Mouse (Mus musculus) embryonic stem cell, embryonic (primary cell): ENCODE data around the gene Donson.

ENCODE experiments used
- CTCF ChIA-PET, 4 experiments: fragments of 300-600 bp in 2 of 4; fragments of 350-600 bp in 2 of 4; sonication (Branson Sonifier 250); formaldehyde crosslinking; loops; one replicate each; lab custom pipeline; 2022; ENCODE audit warnings: inconsistent platforms in 2 of 4; lab: Charles Lee
- POLR2A ChIA-PET, 4 experiments: fragments of 300-600 bp in 2 of 4; fragments of 350-600 bp in 2 of 4; sonication (Branson Sonifier 250); formaldehyde crosslinking; loops; one replicate each; lab custom pipeline; 2022; ENCODE audit warnings: antibody characterized with exemption in 4 of 4, inconsistent platforms in 1 of 4; lab: Charles Lee

The Donson gene

DNA sequence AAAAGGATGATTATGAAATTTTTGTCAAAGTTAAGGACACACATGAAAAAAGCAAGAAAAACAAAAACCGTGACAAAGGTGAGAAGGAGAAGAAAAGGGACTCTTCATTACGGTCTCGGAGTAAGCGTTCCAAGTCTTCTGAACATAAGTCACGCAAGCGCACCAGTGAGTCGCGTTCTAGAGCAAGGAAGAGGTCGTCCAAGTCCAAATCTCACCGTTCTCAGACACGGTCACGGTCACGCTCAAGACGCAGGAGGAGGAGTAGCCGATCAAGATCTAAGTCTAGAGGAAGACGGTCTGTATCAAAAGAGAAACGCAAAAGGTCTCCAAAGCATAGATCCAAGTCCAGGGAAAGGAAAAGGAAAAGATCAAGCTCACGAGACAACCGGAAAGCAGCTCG lies 28.8 kb downstream of the Donson start:
- CTCF ChIA-PET, result interaction anchor here in 1 of 4 experiments (0.6 kb wide), 1 partner anchor 19 kb away, joined by 3 read pairs; no protein-coding TSS in a partner anchor

GRCm38 (mm10) chr16:91658471-91658870 lies 30.1 kb downstream of the Donson start:
- POLR2A ChIA-PET, result interaction anchor here in 3 of 4 experiments (0.8 to 18.0 kb wide), 7 partner anchors 5 to 28 kb away, joined by 3 to 333 read pairs (median 12); partner anchors contain the start of genes Son (in 3 of the 3) and Gart (in 2 of the 3)
- CTCF ChIA-PET, result no interaction called here

More for the DNA sequence above, 28.8 kb downstream of the Donson start:
- POLR2A ChIA-PET, result interaction anchor here (0.6 to 18.0 kb wide), 17 partner anchors 4 to 81 kb away, joined by 3 to 333 read pairs (median 7); partner anchors contain the start of genes Son (in 4 of the 4) and Gart (in 2 of the 4)

DNA sequence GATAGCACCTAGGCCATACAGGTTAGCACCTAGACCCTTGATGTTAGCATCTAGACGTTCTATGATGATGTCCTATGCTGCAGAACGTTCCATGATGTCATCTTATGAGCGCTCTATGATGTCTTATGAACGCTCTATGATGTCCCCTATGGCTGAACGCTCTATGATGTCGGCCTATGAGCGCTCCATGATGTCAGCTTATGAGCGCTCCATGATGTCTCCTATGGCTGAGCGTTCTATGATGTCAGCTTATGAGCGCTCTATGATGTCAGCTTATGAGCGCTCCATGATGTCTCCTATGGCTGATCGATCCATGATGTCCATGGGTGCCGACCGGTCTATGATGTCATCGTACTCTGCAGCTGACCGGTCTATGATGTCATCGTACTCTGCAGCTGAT lies 31.3 kb downstream of the Donson start:
- POLR2A ChIA-PET, result interaction anchor here (0.7 to 18.0 kb wide), 22 partner anchors 4 to 723 kb away, joined by 3 to 333 read pairs (median 6); partner anchors contain the start of genes Gart (in 4 of the 4), Son (in 4 of the 4), Cfap298 (in 1 of the 4) and Donson (in 1 of the 4)
- CTCF ChIA-PET, result no interaction called here

GRCm38 (mm10) chr16:91655285-91655684 lies 33.3 kb downstream of the Donson start:
- CTCF ChIA-PET, result no interaction called here
- POLR2A ChIA-PET, result interaction anchor here in 3 of 4 experiments (0.8 to 18.0 kb wide), 10 partner anchors 2 to 57 kb away, joined by 3 to 333 read pairs (median 8); partner anchors contain the start of genes Gart (in 3 of the 3), Son (in 3 of the 3) and Donson (in 1 of the 3)

DNA sequence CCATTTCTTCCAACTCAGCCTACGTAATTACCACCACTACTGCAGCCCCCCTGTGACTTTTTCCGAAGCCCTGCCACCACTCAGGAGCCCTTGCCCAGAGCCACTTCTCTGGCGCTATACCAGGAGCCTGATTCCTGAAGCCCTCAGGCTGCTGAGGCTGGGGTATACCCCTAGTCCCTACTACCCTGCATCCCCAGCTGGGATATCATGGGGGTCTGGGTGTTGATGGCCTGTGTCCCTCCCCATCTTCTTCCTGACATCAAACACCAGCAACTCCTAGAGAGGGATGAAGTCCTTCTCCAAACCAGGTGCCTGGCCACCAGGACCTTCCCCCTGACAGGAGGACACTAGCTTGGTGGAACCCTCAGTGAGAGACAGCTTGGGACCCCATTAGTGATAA lies 36.4 kb downstream of the Donson start:
- CTCF ChIA-PET, result interaction anchor here in 1 of 4 experiments (0.7 kb wide), 1 partner anchor 24 kb away, joined by 3 read pairs; no protein-coding TSS in a partner anchor
- POLR2A ChIA-PET, result interaction anchor here in 3 of 4 experiments (1.1 to 14.5 kb wide), 12 partner anchors 11 to 43 kb away, joined by 3 to 333 read pairs (median 6); partner anchors contain the start of genes Donson (in 2 of the 3) and Dnajc28 (in 1 of the 3)

- ChIA-PET CTCF (interaction anchor here in 1 of 4 experiments (0.7 kb wide), 1 partner anchor 167 kb away, joined by 7 read pairs; no protein-coding TSS in a partner anchor), POLR2A (interaction anchor here in 3 of 4 experiments (0.6 to 14.5 kb wide), 11 partner anchors 10 to 372 kb away, joined by 3 to 333 read pairs (median 5); partner anchors contain the start of genes Cryzl1 (in 1 of the 3) and Itsn1 (in 1 of the 3))
Observed at GRCm38 (mm10) chr16:91649781-91650180, 38.8 kb downstream of the Donson start.

DNA sequence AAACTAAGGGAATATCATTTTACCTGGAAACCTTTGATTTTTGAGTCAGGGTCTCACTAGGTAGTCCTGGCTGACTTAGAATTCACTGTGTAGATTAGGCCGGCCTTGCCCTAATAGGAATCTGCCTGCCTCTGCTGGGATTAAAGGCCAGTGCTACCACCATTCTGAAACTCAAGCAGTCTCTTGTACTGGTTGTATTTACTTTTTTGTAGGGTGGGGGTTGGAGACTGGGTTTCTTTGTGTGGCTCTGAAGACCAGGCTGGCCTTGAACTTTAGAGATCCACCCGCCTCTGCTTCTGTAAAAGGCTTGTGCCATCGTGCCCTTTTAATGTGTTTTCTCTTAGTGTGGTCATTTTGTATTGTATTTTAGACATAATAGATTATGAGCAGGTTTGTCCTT lies 39.3 kb downstream of the Donson start:
- POLR2A ChIA-PET, result interaction anchor here in 2 of 4 experiments (0.7 to 14.5 kb wide), 8 partner anchors 10 to 372 kb away, joined by 3 to 333 read pairs (median 47); partner anchors contain the start of genes Cryzl1 (in 1 of the 2) and Itsn1 (in 1 of the 2)
- CTCF ChIA-PET, result interaction anchor here in 1 of 4 experiments (0.6 kb wide), 1 partner anchor 289 kb away, joined by 3 read pairs; no protein-coding TSS in a partner anchor

GRCm38 (mm10) chr16:91648220-91648550 lies 40.4 kb downstream of the Donson start:
- POLR2A ChIA-PET, result interaction anchor here (0.5 to 14.5 kb wide), 103 partner anchors 8 to 1785 kb away, joined by 3 to 333 read pairs (median 6); partner anchors contain the start of genes Donson (in 4 of the 4), Itsn1 (in 3 of the 4), Cryzl1 (in 2 of the 4) and Dnajc28 (in 2 of the 4)

GRCm38 (mm10) chr16:91647461-91648219 lies 40.9 kb downstream of the Donson start, which contains the start of gene Son:
Gene Son, plus strand, starts transcription at chr16:91647506.
- ChIA-PET CTCF (interaction anchor here in 3 of 4 experiments (0.6 to 1.2 kb wide), 6 partner anchors 47 to 1381 kb away, joined by 3 to 5 read pairs (median 3); no protein-coding TSS in a partner anchor), POLR2A (interaction anchor here (0.5 to 14.5 kb wide), 165 partner anchors 8 to 1784 kb away, joined by 3 to 333 read pairs (median 5); partner anchors contain the start of genes Donson (in 4 of the 4), Ifnar1 (in 3 of the 4), Itsn1 (in 3 of the 4) and Cfap298 (in 2 of the 4))

More at GRCm38 (mm10) chr16:91648220-91648550, 40.4 kb downstream of the Donson start:
- CTCF ChIA-PET, result interaction anchor here in 3 of 4 experiments (0.6 to 1.2 kb wide), 4 partner anchors 47 to 1381 kb away, joined by 3 to 5 read pairs (median 4); no protein-coding TSS in a partner anchor

- ChIA-PET POLR2A (interaction anchor here (0.5 to 14.5 kb wide), 146 partner anchors 7 to 1362 kb away, joined by 3 to 333 read pairs (median 5); partner anchors contain the start of genes Donson (in 4 of the 4), Ifnar1 (in 3 of the 4), Itsn1 (in 3 of the 4) and Cfap298 (in 2 of the 4)), CTCF (interaction anchor here in 2 of 4 experiments (0.8 to 1.2 kb wide), 2 partner anchors 48 to 238 kb away, joined by 3 to 4 read pairs; no protein-coding TSS in a partner anchor)
Observed at GRCm38 (mm10) chr16:91646681-91647419, 41.7 kb downstream of the Donson start, which contains the start of gene Gart. Gene Gart, minus strand, starts transcription at chr16:91646952.

DNA sequence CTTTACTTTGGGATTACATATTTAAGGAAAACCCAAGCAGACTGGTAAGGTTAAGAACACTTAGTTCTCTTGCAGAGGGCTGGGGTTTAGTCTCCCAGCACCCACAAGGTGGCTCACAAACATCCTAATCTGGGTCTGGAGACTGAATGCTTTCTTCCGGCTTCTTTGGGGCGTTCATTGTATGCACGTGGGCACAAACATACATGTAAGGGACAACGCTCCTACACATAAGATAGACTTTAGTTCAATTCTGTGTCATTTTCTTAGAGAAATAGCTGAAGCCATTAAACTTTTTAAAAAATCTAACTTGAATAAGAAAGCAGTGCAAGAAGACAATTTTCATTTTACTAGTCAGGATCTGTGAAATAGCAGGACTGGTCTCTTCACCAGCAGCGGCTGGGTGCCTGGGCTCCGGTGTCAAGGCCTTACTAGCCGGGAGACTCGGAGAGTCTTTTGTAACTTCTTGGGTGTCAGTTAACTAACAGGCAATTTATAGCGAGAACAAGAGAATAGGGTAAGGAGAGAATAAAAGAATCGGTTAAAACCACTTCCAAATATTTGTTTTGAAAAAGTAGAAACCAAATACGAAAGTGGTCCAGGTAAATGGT lies 42.5 kb downstream of the Donson start:
- CTCF ChIA-PET, result no interaction called here
- POLR2A ChIA-PET, result interaction anchor here (0.6 to 14.5 kb wide), 70 partner anchors 7 to 537 kb away, joined by 3 to 333 read pairs (median 8); partner anchors contain the start of genes Dnajc28 (in 2 of the 4), Donson (in 2 of the 4), Tmem50b (in 2 of the 4) and Cryzl1 (in 1 of the 4)

DNA sequence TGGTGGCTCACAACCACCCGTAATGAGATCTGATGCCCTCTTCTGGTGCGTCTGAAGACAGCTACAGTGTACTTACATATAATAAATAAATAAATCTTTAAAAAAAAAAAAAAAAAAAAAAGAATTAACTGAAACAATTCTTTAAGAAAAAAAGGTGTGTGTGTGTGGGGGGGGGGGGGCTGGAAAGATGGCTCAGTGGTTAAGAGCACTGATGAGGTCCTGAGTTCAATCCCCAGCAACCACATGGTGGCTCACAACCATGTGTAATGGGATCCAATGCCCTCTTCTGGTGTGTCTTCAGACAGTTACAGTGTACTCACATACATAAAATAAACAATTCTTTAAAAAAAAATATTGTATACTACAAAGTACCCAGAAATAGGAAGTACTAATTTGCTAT lies 43.1 kb downstream of the Donson start:
- ChIA-PET POLR2A (interaction anchor here in 3 of 4 experiments (0.6 to 14.5 kb wide), 11 partner anchors 12 to 72 kb away, joined by 3 to 333 read pairs (median 10); partner anchors contain the start of gene Donson (in 1 of the 3)), CTCF (interaction anchor here in 2 of 4 experiments (0.6 to 0.9 kb wide), 3 partner anchors 31 to 335 kb away, joined by 4 to 15 read pairs (median 8); partner anchors contain the start of gene Donson (in 1 of the 2))

GRCm38 (mm10) chr16:91644901-91645300 lies 43.7 kb downstream of the Donson start:
- CTCF ChIA-PET, result interaction anchor here in 3 of 4 experiments (0.6 to 0.9 kb wide), 4 partner anchors 31 to 1362 kb away, joined by 3 to 15 read pairs (median 6); partner anchors contain the start of gene Donson (in 1 of the 3)
- POLR2A ChIA-PET, result interaction anchor here in 3 of 4 experiments (0.6 to 7.3 kb wide), 14 partner anchors 12 to 441 kb away, joined by 3 to 73 read pairs (median 4); partner anchors contain the start of gene Donson (in 1 of the 3)

GRCm38 (mm10) chr16:91640171-91640570 lies 48.4 kb downstream of the Donson start:
- ChIA-PET POLR2A (interaction anchor here in 3 of 4 experiments (0.5 to 7.3 kb wide), 15 partner anchors 8 to 48 kb away, joined by 3 to 73 read pairs (median 4); partner anchors contain the start of genes Donson (in 1 of the 3) and Son (in 1 of the 3)), CTCF (interaction anchor here in 2 of 4 experiments (0.6 to 1.2 kb wide), 2 partner anchors 9 to 20 kb away, joined by 3 read pairs; no protein-coding TSS in a partner anchor)

DNA sequence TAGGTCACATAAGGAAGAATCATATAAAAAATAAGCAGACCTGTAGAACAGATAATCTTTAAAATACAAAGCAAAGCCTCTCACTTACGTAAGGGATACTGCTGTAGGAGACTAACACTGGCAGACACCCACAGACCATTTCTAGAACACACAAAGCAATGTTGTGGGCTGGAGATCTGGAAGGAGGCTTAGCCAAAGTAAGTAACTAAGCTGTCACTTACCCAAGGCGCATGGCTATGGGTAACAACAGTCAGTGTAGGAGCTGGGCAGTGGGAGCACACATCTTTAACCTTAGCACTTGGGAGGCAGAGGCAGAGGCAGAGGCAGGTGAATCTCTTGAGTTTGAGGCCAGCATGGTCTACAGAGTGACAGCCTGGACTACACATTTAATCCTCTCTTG lies 48.9 kb downstream of the Donson start:
- ChIA-PET POLR2A (interaction anchor here in 3 of 4 experiments (0.5 to 7.3 kb wide), 11 partner anchors 8 to 49 kb away, joined by 3 to 73 read pairs (median 4); partner anchors contain the start of genes Son (in 2 of the 3), Donson (in 1 of the 3) and Gart (in 1 of the 3)), CTCF (interaction anchor here in 1 of 4 experiments (0.6 kb wide), 1 partner anchor 418 kb away, joined by 3 read pairs; no protein-coding TSS in a partner anchor)
